Mouse (Mus musculus): ENCODE measurements around the gene Ank. TPM values are rescaled to one million over a fixed set of nuclear protein-coding genes. Genes with fewer than 3 reads are reported as not detected.
A peak's percentile ranks its signal among the peaks of the same experiment; 100 is the strongest.
"Not testable (repeated sequence)": the region's sequence is repeated elsewhere in the genome, so short reads cannot be mapped to it uniquely, and the experiment has no call there.

The Ank gene
- total and polyA plus RNA-seq, 2 experiments from 2014 or later = 22.8 to 31.5 TPM

DNA sequence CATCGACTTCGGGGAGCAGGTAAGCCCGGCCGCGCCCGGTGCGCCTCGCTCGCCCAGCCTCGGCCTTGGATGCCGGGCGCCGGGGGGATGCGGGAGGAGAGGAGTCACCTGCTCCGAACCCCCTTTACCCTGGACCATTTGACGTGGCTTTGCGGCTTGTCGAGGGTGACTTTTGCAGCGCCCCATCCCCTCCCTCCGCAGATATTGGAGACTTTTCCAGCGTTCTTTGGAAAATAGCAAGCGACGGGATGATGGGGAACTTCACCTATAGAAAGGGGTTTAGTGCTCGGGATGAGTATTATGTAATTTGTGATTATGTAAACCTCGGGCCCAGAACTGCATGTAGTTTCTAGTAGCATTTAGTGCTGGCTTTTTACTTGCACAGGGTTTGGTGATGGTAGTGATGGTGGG is 609 bp downstream of the Ank start:
- Histone ChIP-seq H3K9me3 (ENCODE audit: low read length) (no peaks in the 10 kb centered on the region), H3K27ac (ENCODE audit: low read depth, low read length) (peak overlapping the region; percentile 97), H3K4me1 (ENCODE audit: insufficient read depth) (peaks cover 8% of the 10 kb centered on the region), H3K27me3 (ENCODE audit: insufficient read depth, low read length) (no peaks in the 10 kb centered on the region), H3K9ac (peak overlapping the region; percentile 96), H3K4me2 (ENCODE audit: low read depth) (peak overlapping the region; percentile 44), H3K4me3 (ENCODE audit: low read depth, low read length) (peak overlapping the region; percentile 90), H3K36me3 (ENCODE audit: insufficient read depth) (no peaks in the 10 kb centered on the region)
- WGBS = under 1% methylated on average over 25 of the region's 25 CpGs
- DNase-seq (peak; percentile 58), ATAC-seq (peak; percentile 12)
- TF ChIP-seq CTCF (IDR thresholded peaks at IDR 0.05; ENCODE audit: low read depth) = no peak

DNA sequence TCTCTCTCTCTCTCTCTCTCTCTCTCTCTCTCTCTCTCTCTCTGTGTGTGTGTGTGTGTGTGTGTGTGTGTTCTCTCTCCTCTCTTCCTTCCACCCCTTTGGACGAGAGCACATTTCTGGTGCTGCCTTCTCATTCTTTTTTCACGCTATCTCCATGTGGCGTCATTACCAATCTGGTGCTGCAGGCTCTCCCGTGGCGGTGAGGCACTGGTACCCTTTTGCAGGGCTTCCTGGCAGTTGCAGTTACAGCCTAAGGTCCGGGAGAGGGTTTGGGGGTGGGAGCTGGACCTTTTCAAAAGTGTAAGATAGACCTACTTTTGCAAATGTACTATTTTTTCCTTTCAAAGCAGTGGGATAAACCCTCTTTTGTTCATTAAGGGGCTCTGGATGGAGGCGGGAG is 1.2 kb downstream of the Ank start:
- Histone ChIP-seq H3K9ac (peak overlapping the region; percentile 96), H3K36me3 (ENCODE audit: insufficient read depth) (no peaks in the 10 kb centered on the region), H3K9me3 (ENCODE audit: low read length) (no peaks in the 10 kb centered on the region), H3K4me2 (ENCODE audit: low read depth) (peak overlapping the region; percentile 44), H3K27me3 (ENCODE audit: insufficient read depth, low read length) (no peaks in the 10 kb centered on the region), H3K4me3 (ENCODE audit: low read depth, low read length) (peak overlapping the region; percentile 90), H3K4me1 (ENCODE audit: insufficient read depth) (peaks cover 10% of the 10 kb centered on the region), H3K27ac (ENCODE audit: low read depth, low read length) (peak overlapping the region; percentile 97; the same call in 1 of the 2 replicates)
- peak; percentile 16; the same call in 1 of the 2 replicates for ATAC-seq
- DNase-seq = peak; percentile 63
- no peak for TF ChIP-seq CTCF (IDR thresholded peaks at IDR 0.05; ENCODE audit: low read depth)
- WGBS = 7% methylated on average over 7 of the region's 7 CpGs

DNA sequence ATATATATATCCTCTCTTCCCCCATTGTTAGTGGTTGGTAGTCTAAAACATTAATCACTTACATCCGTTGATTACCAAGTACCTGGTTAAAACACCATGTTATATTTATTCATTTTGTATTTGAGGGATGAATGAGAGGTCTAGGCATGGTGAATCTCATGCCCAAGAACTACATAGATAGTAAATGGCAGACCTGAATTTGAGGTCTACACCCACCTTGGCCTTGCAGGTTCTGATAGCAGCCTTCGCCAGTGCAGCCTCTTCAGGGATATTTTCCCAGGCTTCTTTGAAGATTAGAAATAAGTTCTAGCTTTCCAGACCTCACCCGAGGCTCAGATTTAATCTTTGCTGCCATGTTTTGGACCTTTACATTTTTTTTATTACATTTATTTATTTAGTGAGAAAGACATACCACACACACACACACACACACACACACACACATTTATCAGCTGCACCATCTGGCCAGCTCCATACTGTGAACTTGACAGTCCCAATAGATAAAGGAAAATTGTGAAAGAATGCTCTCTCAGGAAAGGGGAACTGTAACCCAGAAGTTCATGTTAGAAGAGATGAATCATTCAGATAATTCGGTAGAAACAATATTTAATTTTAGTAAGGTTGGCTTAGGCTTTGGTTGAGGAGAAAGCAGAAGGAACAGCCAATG is 2.5 kb downstream of the Ank start:
- no peak for TF ChIP-seq CTCF (IDR thresholded peaks at IDR 0.05; ENCODE audit: low read depth)
- 0 out of 2 replicates have a peak overlapping the region, but pooled peaks have one; percentile 7 for H3K4me3 ChIP-seq (ENCODE audit: low read depth, low read length)
- H3K9me3 ChIP-seq (ENCODE audit: low read length) = no peaks in the 10 kb centered on the region
- no peaks in the 10 kb centered on the region for H3K36me3 ChIP-seq (ENCODE audit: insufficient read depth)
- peak overlapping the region; percentile 44 for H3K4me2 ChIP-seq (ENCODE audit: low read depth)
- ATAC-seq (no peak), DNase-seq (no peak)
- no peak overlapping the region for H3K9ac ChIP-seq
- no peak overlapping the region for H3K27ac ChIP-seq (ENCODE audit: low read depth, low read length)
- no peaks in the 10 kb centered on the region for H3K27me3 ChIP-seq (ENCODE audit: insufficient read depth, low read length)
- 82% methylated on average over 4 of the region's 4 CpGs for WGBS
- H3K4me1 ChIP-seq (ENCODE audit: insufficient read depth) = peaks cover 14% of the 10 kb centered on the region

DNA sequence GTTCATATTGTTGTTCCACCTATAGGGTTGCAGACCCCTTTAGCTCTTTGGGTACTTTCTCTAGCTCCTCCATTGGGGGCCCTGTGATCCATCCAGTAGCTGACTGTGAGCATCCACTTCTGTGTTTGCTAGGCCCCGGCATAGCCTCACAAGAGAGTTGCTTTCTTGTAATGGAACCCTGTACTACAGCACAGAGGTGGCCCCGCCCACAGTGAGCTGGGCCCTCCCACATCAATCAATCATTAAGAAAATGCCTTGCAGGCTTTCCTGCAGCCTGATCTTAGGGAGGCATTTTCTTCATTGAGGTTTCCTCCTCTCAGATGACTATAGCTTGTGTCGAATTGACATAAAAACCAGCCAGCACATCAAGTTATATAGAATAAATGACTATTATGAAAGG is 3.9 kb downstream of the Ank start:
- not testable (repeated sequence) for H3K27me3 ChIP-seq (ENCODE audit: insufficient read depth, low read length); H3K4me2 ChIP-seq (ENCODE audit: low read depth); H3K9ac ChIP-seq; H3K27ac ChIP-seq (ENCODE audit: low read depth, low read length); H3K4me3 ChIP-seq (ENCODE audit: low read depth, low read length); ATAC-seq; H3K9me3 ChIP-seq (ENCODE audit: low read length); DNase-seq; H3K36me3 ChIP-seq (ENCODE audit: insufficient read depth)
- WGBS = 70% methylated on average over 3 of the region's 3 CpGs
- H3K4me1 ChIP-seq (ENCODE audit: insufficient read depth) = peaks cover 14% of the 10 kb centered on the region

DNA sequence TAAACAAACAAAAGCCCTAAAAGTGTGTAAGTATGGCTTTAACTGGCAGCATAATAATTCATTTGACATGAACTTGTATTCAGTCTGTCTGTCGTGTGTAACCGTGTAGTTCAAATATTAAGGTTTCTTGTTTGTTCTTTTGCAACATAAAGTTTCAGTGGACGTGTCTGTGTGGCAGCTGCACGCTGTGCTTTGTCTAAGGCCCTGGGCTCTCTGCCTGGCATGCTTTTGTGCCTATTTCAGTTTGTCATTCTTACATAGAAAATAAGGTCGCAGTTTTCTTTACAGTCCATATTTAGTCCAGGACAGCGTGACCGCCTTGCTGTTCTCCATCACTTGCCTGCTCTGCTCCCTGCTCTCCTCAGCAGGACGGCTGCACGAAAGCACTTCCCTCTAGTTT is 5.8 kb downstream of the Ank start:
- no peak for ATAC-seq
- H3K9ac ChIP-seq = no peak overlapping the region
- no peaks in the 10 kb centered on the region for H3K9me3 ChIP-seq (ENCODE audit: low read length)
- H3K4me1 ChIP-seq (ENCODE audit: insufficient read depth) = peaks cover 14% of the 10 kb centered on the region
- 30% methylated on average over 9 of the region's 9 CpGs for WGBS
- TF ChIP-seq CTCF (IDR thresholded peaks at IDR 0.05; ENCODE audit: low read depth) = no peak
- 0 out of 2 replicates have a peak overlapping the region, but pooled peaks have one; percentile 21 for H3K27ac ChIP-seq (ENCODE audit: low read depth, low read length)
- peak overlapping the region; percentile 30; the same call in 1 of the 2 replicates for H3K4me2 ChIP-seq (ENCODE audit: low read depth)
- H3K4me3 ChIP-seq (ENCODE audit: low read depth, low read length) = 0 out of 2 replicates have a peak overlapping the region, but pooled peaks have one; percentile 1
- H3K36me3 ChIP-seq (ENCODE audit: insufficient read depth) = peaks cover 6% of the 10 kb centered on the region
- H3K27me3 ChIP-seq (ENCODE audit: insufficient read depth, low read length) = no peaks in the 10 kb centered on the region
- DNase-seq = no peak

DNA sequence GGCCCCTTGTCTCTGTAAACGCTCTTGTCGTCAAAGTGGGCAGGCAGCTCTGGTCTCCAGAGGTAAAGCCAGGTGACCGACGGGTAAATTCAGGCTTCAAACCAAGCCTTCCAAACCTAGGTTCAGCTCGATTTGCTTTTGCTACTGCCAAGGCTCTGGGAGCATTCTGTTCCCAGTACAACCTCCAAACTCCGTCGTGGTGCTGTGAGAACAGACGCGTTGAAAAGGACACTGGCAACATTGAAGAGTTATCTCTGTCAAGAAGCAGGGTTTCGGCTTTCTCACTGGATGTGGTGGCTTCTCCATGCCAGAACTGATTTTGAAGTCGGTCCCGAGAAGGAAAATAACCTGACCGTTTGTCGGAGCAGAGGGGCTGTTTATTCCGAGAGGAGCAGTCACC is 9.5 kb downstream of the Ank start:
- H3K27me3 ChIP-seq (ENCODE audit: insufficient read depth, low read length) = no peaks in the 10 kb centered on the region
- no peak overlapping the region for H3K9ac ChIP-seq
- TF ChIP-seq CTCF (IDR thresholded peaks at IDR 0.05; ENCODE audit: low read depth) = no peak
- ATAC-seq (peak; percentile 24; the same call in 1 of the 2 replicates), DNase-seq (no peak)
- peaks cover 6% of the 10 kb centered on the region for H3K36me3 ChIP-seq (ENCODE audit: insufficient read depth)
- no peak overlapping the region for H3K4me2 ChIP-seq (ENCODE audit: low read depth)
- H3K4me1 ChIP-seq (ENCODE audit: insufficient read depth) = peaks cover 7% of the 10 kb centered on the region
- peak overlapping the region; percentile 35; the same call in 1 of the 2 replicates for H3K27ac ChIP-seq (ENCODE audit: low read depth, low read length)
- H3K4me3 ChIP-seq (ENCODE audit: low read depth, low read length) = no peak overlapping the region
- 76% methylated on average over 15 of the region's 15 CpGs for WGBS
- no peaks in the 10 kb centered on the region for H3K9me3 ChIP-seq (ENCODE audit: low read length)

DNA sequence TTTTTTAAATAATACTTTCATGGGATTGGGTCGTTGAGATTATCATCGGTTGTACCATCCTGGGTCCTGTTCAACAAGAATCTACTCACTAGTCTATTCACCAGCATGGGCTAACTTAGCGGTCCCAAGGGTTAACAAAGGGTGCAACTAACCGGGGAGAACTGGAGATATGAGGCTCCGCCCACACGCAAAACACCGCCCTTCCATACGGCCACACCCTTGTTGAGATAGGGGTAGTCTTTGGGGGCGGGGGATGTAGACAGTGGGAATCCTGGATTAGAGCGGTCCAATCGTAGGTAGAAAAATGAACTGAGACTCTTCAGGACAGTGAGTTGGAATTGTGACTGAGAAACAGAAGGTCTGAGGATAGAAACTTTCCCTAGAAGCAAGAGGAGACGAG is 10.2 kb downstream of the Ank start:
- no peaks in the 10 kb centered on the region for H3K9me3 ChIP-seq (ENCODE audit: low read length)
- no peaks in the 10 kb centered on the region for H3K27me3 ChIP-seq (ENCODE audit: insufficient read depth, low read length)
- ATAC-seq = no peak
- H3K9ac ChIP-seq = no peak overlapping the region
- no peak for TF ChIP-seq CTCF (IDR thresholded peaks at IDR 0.05; ENCODE audit: low read depth)
- H3K36me3 ChIP-seq (ENCODE audit: insufficient read depth) = peaks cover 6% of the 10 kb centered on the region
- no peak overlapping the region for H3K4me2 ChIP-seq (ENCODE audit: low read depth)
- WGBS = 90% methylated on average over 12 of the region's 12 CpGs
- no peak for DNase-seq
- H3K4me1 ChIP-seq (ENCODE audit: insufficient read depth) = peaks cover 7% of the 10 kb centered on the region
- H3K4me3 ChIP-seq (ENCODE audit: low read depth, low read length) = no peak overlapping the region
- H3K27ac ChIP-seq (ENCODE audit: low read depth, low read length) = no peak overlapping the region

Data from forebrain, postnatal 0 days (tissue).